ENCODE assay signal across 9 mouse cellular contexts in genomic region chr8:91135308-91136181, GRCm38 (mm10).
DNase-seq lines count a peak whose midpoint lies in the region; ATAC-seq lines count a peak whose summit lies in the region.
"Had no signal": no experiment of that assay in that cellular context is flagged by ENCODE, and none has a peak within 500 bp of the region (broad histone marks: within the 10 kb centered on the region; RNA-seq: fewer than 3 reads in every experiment).

No protein-coding gene starts in this region.

- H3K4me2 ChIP-seq in neural tube, embryonic 11.5 days (ENCODE audit: low read depth), result no peak overlapping the region
- peak overlapping the region; percentile 54 for H3K4me2 ChIP-seq in kidney, embryonic 15.5 days

- H3K4me3 ChIP-seq in neural tube, embryonic 11.5 days (ENCODE audit: low read depth, low read length), result no peak overlapping the region
- 0 out of 2 replicates have a peak overlapping the region, but pooled peaks have one; percentile 3 for H3K4me3 ChIP-seq in kidney, embryonic 15.5 days (replicated peaks)

- H3K4me1 ChIP-seq in neural tube, embryonic 11.5 days (ENCODE audit: control insufficient read depth, insufficient read depth, low read length), result peaks cover 14% of the 10 kb centered on the region
- peaks cover 35% of the 10 kb centered on the region for H3K4me1 ChIP-seq in kidney, embryonic 15.5 days

- ATAC-seq in neural tube, embryonic 11.5 days (ENCODE audit: insufficient read depth, low FRiP score, low TSS enrichment), result no peak
- ATAC-seq in kidney, embryonic 15.5 days (replicated peaks; ENCODE audit: low FRiP score), result no peak
- no peak for ATAC-seq in erythroblast, adult 5-6 weeks (replicated peaks; ENCODE audit: low FRiP score, poor library complexity, severe bottlenecking)

- H3K27me3 ChIP-seq in neural tube, embryonic 11.5 days (ENCODE audit: control insufficient read depth, insufficient read depth, low read length), result no peaks in the 10 kb centered on the region
- no peaks in the 10 kb centered on the region for H3K27me3 ChIP-seq in kidney, embryonic 15.5 days

- WGBS in neural tube, embryonic 11.5 days, result 33% methylated on average over 14 of the region's 14 CpGs
- WGBS in kidney, embryonic 15.5 days, result 36% methylated on average over 14 of the region's 14 CpGs

- H3K27ac ChIP-seq in neural tube, embryonic 11.5 days (ENCODE audit: low read depth, low read length), result peak overlapping the region; percentile 51; the same call in 1 of the 2 replicates
- peak overlapping the region; percentile 85 for H3K27ac ChIP-seq in kidney, embryonic 15.5 days

- no peaks in the 10 kb centered on the region for H3K36me3 ChIP-seq in neural tube, embryonic 11.5 days (ENCODE audit: control insufficient read depth, insufficient read depth, low read length)
- peaks cover 7% of the 10 kb centered on the region; the same call in 1 of the 2 replicates for H3K36me3 ChIP-seq in kidney, embryonic 15.5 days

- H3K9ac ChIP-seq in neural tube, embryonic 11.5 days (ENCODE audit: low read length), result 0 out of 2 replicates have a peak overlapping the region, but pooled peaks have one; percentile 16
- no peak overlapping the region for H3K9ac ChIP-seq in kidney, embryonic 15.5 days

- no peaks in the 10 kb centered on the region for H3K9me3 ChIP-seq in neural tube, embryonic 11.5 days (ENCODE audit: control insufficient read depth, low read length)
- no peaks in the 10 kb centered on the region for H3K9me3 ChIP-seq in kidney, embryonic 15.5 days (replicated peaks)

- peak; percentile 17 to 22 for DNase-seq in cerebellum, postnatal 10 days
- no peak for DNase-seq in cerebellum, adult 11 months
- DNase-seq in neural tube, embryonic 11.5 days (ENCODE audit: low spot score), result no peak
- no peak for DNase-seq in neural tube, embryonic 10.5 days (ENCODE audit: extremely low spot score, low spot score)
- DNase-seq in embryo, embryonic 11 days, result no peak
- DNase-seq in right cerebral cortex, postnatal 4 days, result no peak
- DNase-seq: adrenal gland, postnatal 10 days had no signal

Comparison
In these comparisons a context has a peak if more than half of its experiments do, and no peak if none do; other contexts are left out.
1. DNase-seq: peak in cerebellum, postnatal 10 days (2 of 2); none in cerebellum, adult 11 months (single experiment), neural tube, embryonic 11.5 days (single experiment), neural tube, embryonic 10.5 days (single experiment), embryo, embryonic 11 days (single experiment) and right cerebral cortex, postnatal 4 days (single experiment).